Mouse (Mus musculus) G1E (cell line): ENCODE data around the gene Prkrip1.

Experiments used
- CTCF ChIP-seq: IDR thresholded peaks from 2 replicates; pipeline ENCODE4 v1.5.1; 2012; ENCODE audit warnings: low read depth, low read length, inconsistent platforms, mixed read lengths
- GATA1 ChIP-seq: IDR thresholded peaks from 2 replicates; pipeline ENCODE4 v1.6.1; 2012; ENCODE audit warnings: borderline replicate concordance, low read length, inconsistent platforms, mixed read lengths
- TAL1 ChIP-seq: conservative IDR thresholded peaks from 2 replicates; pipeline ENCODE4 v1.6.1; 2012; ENCODE audit warnings: low read depth, low read length, inconsistent platforms, mixed read lengths

DNA sequence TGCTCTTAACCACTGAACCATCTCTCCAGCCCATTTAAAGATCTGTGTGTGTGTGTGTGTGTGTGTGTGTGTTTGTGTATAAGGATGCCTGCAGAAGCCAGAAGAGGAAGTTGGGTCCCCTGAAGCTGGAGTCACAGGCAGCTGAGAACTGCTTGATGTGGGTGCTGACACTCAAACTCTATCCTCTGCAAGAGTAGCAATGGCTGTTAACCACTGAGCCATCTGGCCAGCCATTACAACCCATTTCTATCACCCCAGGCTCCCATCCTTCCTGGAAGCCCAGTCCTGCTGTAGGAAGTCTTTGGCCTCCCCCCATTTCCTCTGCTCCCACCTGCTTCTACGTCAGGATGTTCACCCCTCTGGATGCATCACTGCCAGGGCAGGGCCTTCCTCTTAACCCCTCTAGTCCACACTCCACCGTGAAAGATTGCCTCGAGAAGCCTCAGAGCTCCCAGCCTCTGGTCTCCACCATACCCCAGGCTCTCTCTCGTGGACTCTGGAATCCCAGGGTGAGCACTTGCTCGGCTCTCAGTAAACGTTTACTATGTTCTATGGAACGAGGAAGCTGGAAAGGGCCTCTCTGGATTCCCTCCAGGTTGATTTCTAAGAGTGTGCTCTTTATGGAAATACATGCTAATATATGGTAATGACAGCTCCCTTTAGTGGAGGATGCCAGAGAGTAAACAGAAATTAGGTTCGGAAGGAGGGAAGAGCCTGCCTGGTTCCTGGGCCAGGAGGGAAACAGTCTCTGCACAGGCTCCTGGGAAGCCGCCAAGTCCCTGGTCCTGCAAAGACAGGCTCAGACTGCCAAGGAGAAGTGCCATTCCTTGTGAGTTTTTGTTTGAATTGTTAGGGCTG is 24.9 kb downstream of the Prkrip1 start:
- TF ChIP-seq TAL1 (no peak), CTCF (no peak), GATA1 (no peak)
